8 mouse cellular contexts compared by ENCODE assay signal in the genomic region with DNA sequence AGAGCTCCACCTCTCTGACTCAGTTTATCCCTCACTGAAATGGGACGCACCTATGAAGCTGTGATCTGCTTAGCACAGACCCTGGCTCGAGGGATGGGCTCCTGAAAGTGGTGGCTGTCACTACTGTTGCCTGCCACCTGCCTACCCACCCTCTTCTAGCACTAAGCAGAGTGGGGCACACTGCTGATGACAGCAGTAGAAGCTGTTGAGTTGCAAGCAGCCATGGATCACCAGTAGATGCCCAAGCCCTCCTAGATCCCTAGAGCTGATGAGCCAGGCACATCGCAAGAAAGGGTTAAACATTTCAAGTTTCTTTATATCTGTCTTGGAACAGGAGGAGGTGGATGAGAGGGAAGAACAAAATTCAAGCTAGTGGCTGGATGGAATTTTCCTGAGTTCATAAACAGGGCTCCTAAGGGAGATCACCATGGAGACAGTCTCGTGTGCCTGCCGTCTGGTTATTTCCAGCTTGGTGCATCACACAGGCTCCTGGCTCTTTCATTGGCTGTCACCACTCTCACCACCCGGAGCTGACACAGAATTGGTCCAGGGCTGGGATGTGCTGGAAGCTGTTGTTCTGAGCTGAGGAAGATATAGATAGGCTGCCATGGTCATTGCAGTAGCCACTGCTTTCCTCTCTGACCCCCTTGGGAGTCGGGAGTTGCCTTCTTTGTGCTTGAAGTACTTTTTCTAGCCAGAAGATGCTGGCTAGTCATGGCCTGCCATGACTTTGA. TPM values are rescaled to one million over a fixed set of nuclear protein-coding genes. Genes with fewer than 3 reads are reported as not detected.
DNase-seq lines count a peak whose midpoint lies in the region; ATAC-seq lines count a peak whose summit lies in the region.

No protein-coding gene starts in this region.

- no peaks in the 10 kb centered on the region for H3K36me3 ChIP-seq in embryonic facial prominence, embryonic 12.5 days
- no peaks in the 10 kb centered on the region for H3K36me3 ChIP-seq in limb, embryonic 10.5 days
- no peaks in the 10 kb centered on the region for H3K36me3 ChIP-seq in neural tube, embryonic 11.5 days (ENCODE audit: control insufficient read depth, insufficient read depth, low read length)

- peaks cover 42% of the 10 kb centered on the region for H3K4me1 ChIP-seq in embryonic facial prominence, embryonic 12.5 days
- H3K4me1 ChIP-seq in limb, embryonic 10.5 days: peaks cover 58% of the 10 kb centered on the region
- peaks cover 33% of the 10 kb centered on the region for H3K4me1 ChIP-seq in neural tube, embryonic 11.5 days (ENCODE audit: control insufficient read depth, insufficient read depth, low read length)

- whole genome bisulfite sequencing in embryonic facial prominence, embryonic 12.5 days: 51% methylated on average over 7 of the region's 7 CpGs
- WGBS in limb, embryonic 10.5 days: 58% methylated on average over 7 of the region's 7 CpGs
- WGBS in neural tube, embryonic 11.5 days: 48% methylated on average over 7 of the region's 7 CpGs

- no peak overlapping the region for H3K4me2 ChIP-seq in embryonic facial prominence, embryonic 12.5 days (replicated peaks)
- H3K4me2 ChIP-seq in neural tube, embryonic 11.5 days (ENCODE audit: low read depth): no peak overlapping the region

- H3K9ac ChIP-seq in embryonic facial prominence, embryonic 12.5 days: no peak overlapping the region
- peak overlapping the region; percentile 3; the same call in 1 of the 2 replicates for H3K9ac ChIP-seq in neural tube, embryonic 11.5 days (ENCODE audit: low read length)

- peak overlapping the region; percentile 80 for H3K27ac ChIP-seq in embryonic facial prominence, embryonic 12.5 days
- peak overlapping the region; percentile 74 for H3K27ac ChIP-seq in limb, embryonic 10.5 days
- peak overlapping the region; percentile 82 for H3K27ac ChIP-seq in neural tube, embryonic 11.5 days (ENCODE audit: low read depth, low read length)

- DNase-seq in adrenal gland, adult 2 months: peak; percentile 91
- DNase-seq in adrenal gland, adult 18-20 months (ENCODE audit: low spot score in 2 of 2): no peak
- DNase-seq in heart, adult 8-10 months (ENCODE audit: low spot score): peak; percentile 91
- DNase-seq in kidney, adult 8-10 months: peak; percentile 82 to 91
- DNase-seq in limb, embryonic 10.5 days (ENCODE audit: low spot score): no peak
- DNase-seq in neural tube, embryonic 11.5 days (ENCODE audit: low spot score): peak; percentile 82

- no peak overlapping the region for H3K4me3 ChIP-seq in embryonic facial prominence, embryonic 12.5 days
- no peak overlapping the region for H3K4me3 ChIP-seq in limb, embryonic 10.5 days
- H3K4me3 ChIP-seq in neural tube, embryonic 11.5 days (ENCODE audit: low read depth, low read length): no peak overlapping the region

- ATAC-seq in embryonic facial prominence, embryonic 12.5 days (ENCODE audit: insufficient number of reproducible peaks, insufficient read depth, low FRiP score, low TSS enrichment): peak; percentile 44
- peak; percentile 77 for ATAC-seq in neural tube, embryonic 11.5 days (ENCODE audit: insufficient read depth, low FRiP score, low TSS enrichment)
- no peak for ATAC-seq in megakaryocyte progenitor cell, adult 5-6 weeks (replicated peaks; ENCODE audit: poor library complexity)

- H3K27me3 ChIP-seq in embryonic facial prominence, embryonic 12.5 days: no peaks in the 10 kb centered on the region
- H3K27me3 ChIP-seq in limb, embryonic 10.5 days (ENCODE audit: low read depth, poor library complexity, severe bottlenecking): no peaks in the 10 kb centered on the region
- no peaks in the 10 kb centered on the region for H3K27me3 ChIP-seq in neural tube, embryonic 11.5 days (ENCODE audit: control insufficient read depth, insufficient read depth, low read length)

- no peaks in the 10 kb centered on the region for H3K9me3 ChIP-seq in embryonic facial prominence, embryonic 12.5 days
- H3K9me3 ChIP-seq in limb, embryonic 10.5 days (replicated peaks): no peaks in the 10 kb centered on the region
- H3K9me3 ChIP-seq in neural tube, embryonic 11.5 days (ENCODE audit: control insufficient read depth, low read length): no peaks in the 10 kb centered on the region

RNA-seq across cellular contexts. Expression of gene Scyl1, which starts 40.7 kb away (rescaled TPM):
- 100 to 1,000 TPM; 106 to 109 TPM for total RNA-seq in adrenal gland, adult 2 months (2021)
- 119 and 125 TPM in 2 replicates for polyA plus RNA-seq in adrenal gland, adult 2 months (2012; rRNA removed)
- 100 to 1,000 TPM in 1 of 2 experiments, 10 to 100 TPM in 1; 92.3 to 105 TPM for total RNA-seq in adrenal gland, adult 18-20 months (2021)
- polyA plus RNA-seq in embryonic facial prominence, embryonic 12.5 days (2016; fragmentation: Nextera tagmentation; extraction: Ambion mirVana): 78.8 and 80.0 TPM in 2 replicates
- total RNA-seq in heart, adult 8-10 months (2022): 10 to 100 TPM; 63.3 to 70.6 (median 67.2) TPM
- 71.6 and 78.5 TPM in 2 replicates for polyA plus RNA-seq in limb, embryonic 10.5 days (2016; fragmentation: Nextera tagmentation; extraction: Ambion mirVana)
- polyA plus RNA-seq in neural tube, embryonic 11.5 days (2014; fragmentation: Nextera tagmentation; extraction: Ambion mirVana): 63.9 and 67.4 TPM in 2 replicates
- total RNA-seq in megakaryocyte progenitor cell, adult 5-6 weeks (2015): 15.7 and 19.9 TPM in 2 replicates
- 23.9 and 28.2 TPM in 2 replicates for total RNA-seq in megakaryocyte progenitor cell, adult 5-6 weeks (2017)

Comparison
In these comparisons a context has a peak if more than half of its experiments do, and no peak if none do; other contexts are left out.
1. DNase-seq: peak in adrenal gland, adult 2 months (single experiment), heart, adult 8-10 months (single experiment), kidney, adult 8-10 months (2 of 2) and neural tube, embryonic 11.5 days (single experiment); none in adrenal gland, adult 18-20 months (0 of 2) and limb, embryonic 10.5 days (single experiment).
2. Peak in every context shown above with its lines, with median percentiles within 50 percentile points of each other: H3K27ac ChIP-seq.